ENCODE assay signal across 1 mouse cellular context in the genomic region with DNA sequence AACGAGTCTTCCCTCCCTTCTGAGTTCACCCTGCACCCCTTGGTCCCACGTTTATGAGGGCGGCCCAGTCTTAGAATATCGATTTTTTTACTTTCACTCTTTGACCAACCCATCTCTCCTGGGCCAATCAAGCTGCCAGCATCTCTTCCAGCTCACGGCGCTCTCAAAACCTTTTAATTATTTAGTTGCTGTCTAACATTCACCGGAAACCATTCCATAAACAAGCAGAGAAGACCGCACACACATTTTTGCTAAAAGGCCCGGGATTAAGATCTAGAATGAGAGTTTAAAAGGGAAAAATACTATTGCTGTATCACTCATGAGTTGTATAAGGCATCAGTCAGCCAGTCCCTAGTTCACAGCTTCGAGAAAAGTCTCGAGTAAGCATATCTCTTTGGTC.
TF ChIP-seq lines count a peak whose summit lies in the region.

No protein-coding gene starts in this region.

TF ChIP-seq in MEL, 35 proteins besides CTCF, POLR2A, EP300 and RAD21 (continued from another document):
- no peak for TF ChIP-seq MEF2A (IDR thresholded peaks at IDR 0.05; ENCODE audit: extremely low read depth, insufficient replicate concordance, low read depth, low read length, poor library complexity, severe bottlenecking)
